Mouse (Mus musculus) urinary bladder, postnatal 14 days (tissue): ENCODE results near the gene Shtn1.

ENCODE experiments used
- DNase-seq: peaks from one replicate; pipeline ENCODE4 v3.0.0; 2021; ENCODE audit warnings: low spot score

Gene Shtn1

GRCm38 (mm10) chr19:59075472-59076101 is at the start of gene Shtn1:
TSS of gene Shtn1 (minus strand) at chr19:59076100.
- peak; percentile 72 for DNase-seq

- no peak for DNase-seq
Measured at GRCm38 (mm10) chr19:59114152-59114551, 38.3 kb upstream of the Shtn1 start.

- DNase-seq, result no peak
Measured at GRCm38 (mm10) chr19:59109937-59110336, 34.0 kb upstream of the Shtn1 start.

GRCm38 (mm10) chr19:59098315-59098714 is 22.4 kb upstream of the Shtn1 start:
- no peak for DNase-seq

GRCm38 (mm10) chr19:59092295-59092694 is 16.4 kb upstream of the Shtn1 start:
- no peak for DNase-seq

GRCm38 (mm10) chr19:59090337-59090736 is 14.4 kb upstream of the Shtn1 start:
- no peak for DNase-seq

- no peak for DNase-seq
Measured at GRCm38 (mm10) chr19:59084296-59084695, 8.4 kb upstream of the Shtn1 start.

GRCm38 (mm10) chr19:59076131-59076530 is 231 bp upstream of the Shtn1 start:
- DNase-seq, result no peak

GRCm38 (mm10) chr19:59074841-59075471 is 944 bp downstream of the Shtn1 start:
- peak; percentile 20 for DNase-seq

- DNase-seq, result no peak
Measured at GRCm38 (mm10) chr19:59074381-59074780, 1.5 kb downstream of the Shtn1 start.

GRCm38 (mm10) chr19:59073006-59073405 is 2.9 kb downstream of the Shtn1 start:
- no peak for DNase-seq

GRCm38 (mm10) chr19:59071979-59072378 is 3.9 kb downstream of the Shtn1 start:
- no peak for DNase-seq

- no peak for DNase-seq
Measured at GRCm38 (mm10) chr19:59071396-59071795, 4.5 kb downstream of the Shtn1 start.

GRCm38 (mm10) chr19:59067652-59068051 is 8.2 kb downstream of the Shtn1 start:
- no peak for DNase-seq

GRCm38 (mm10) chr19:59066670-59067069 is 9.2 kb downstream of the Shtn1 start:
- no peak for DNase-seq

- DNase-seq, result no peak
Measured at GRCm38 (mm10) chr19:59066115-59066514, 9.8 kb downstream of the Shtn1 start.

- no peak for DNase-seq
Measured at GRCm38 (mm10) chr19:59064616-59065015, 11.3 kb downstream of the Shtn1 start.

GRCm38 (mm10) chr19:59063568-59063967 is 12.3 kb downstream of the Shtn1 start:
- DNase-seq, result no peak

- no peak for DNase-seq
Measured at GRCm38 (mm10) chr19:59058105-59058504, 17.8 kb downstream of the Shtn1 start.

GRCm38 (mm10) chr19:59057366-59057765 is 18.5 kb downstream of the Shtn1 start:
- no peak for DNase-seq

GRCm38 (mm10) chr19:59054632-59054951 is 21.3 kb downstream of the Shtn1 start:
- no peak for DNase-seq

- no peak for DNase-seq
Measured at GRCm38 (mm10) chr19:59053931-59054631, 21.8 kb downstream of the Shtn1 start.

GRCm38 (mm10) chr19:59052783-59053490 is 23.0 kb downstream of the Shtn1 start:
- DNase-seq, result no peak
